Mouse (Mus musculus) MEL (cell line): ENCODE data around the gene Cdc42ep5. TPM values are rescaled to one million over a fixed set of nuclear protein-coding genes. Genes with fewer than 3 reads are reported as not detected.

Source experiments
- DNase-seq: peaks from one replicate; pipeline ENCODE4 v3.0.0; 2011; ENCODE audit warnings: low read depth, low spot score
- H3K27ac ChIP-seq: 2 replicates; pipeline ENCODE4 v1.5.1; 2012; ENCODE audit warnings: low read depth, mild to moderate bottlenecking, control low read depth, low read length, moderate library complexity; ENCODE audit not compliant: control insufficient read depth
- H3K27me3 ChIP-seq, 2 experiments: fragments of 150-350 bp in 1 of 2; sonication (generic) in 1 of 2; 2 replicates each; pipeline ENCODE4 v1.6.1; 2012; ENCODE audit warnings: low read length in 2 of 2, mild to moderate bottlenecking in 2 of 2, improper control_type of control experiment in 1 of 2, moderate library complexity in 1 of 2; ENCODE audit not compliant: insufficient read depth in 2 of 2, control insufficient read depth in 1 of 2
- H3K36me3 ChIP-seq, 2 experiments: 2 replicates each; pipeline ENCODE4 v1.6.1; 2012 to 2014; ENCODE audit warnings: low read length in 2 of 2, improper control_type of control experiment in 1 of 2, inconsistent platforms in 1 of 2, mild to moderate bottlenecking in 1 of 2; ENCODE audit not compliant: insufficient read depth in 2 of 2, control insufficient read depth in 1 of 2
- H3K4me1 ChIP-seq, 2 experiments: fragments of 150-350 bp in 1 of 2; sonication (generic) in 1 of 2; 2 replicates each; pipeline ENCODE4 v1.6.1; 2012; ENCODE audit warnings: low read length in 2 of 2, improper control_type of control experiment in 1 of 2, mild to moderate bottlenecking in 1 of 2; ENCODE audit not compliant: insufficient read depth in 2 of 2, control insufficient read depth in 1 of 2
- H3K4me3 ChIP-seq, 2 experiments: fragments of 150-350 bp in 1 of 2; sonication (generic) in 1 of 2; 2 replicates each; pipeline ENCODE4 v1.5.1; 2012; ENCODE audit warnings: low read depth in 2 of 2, low read length in 2 of 2, mild to moderate bottlenecking in 2 of 2, moderate library complexity in 2 of 2, control low read depth in 1 of 2, improper control_type of control experiment in 1 of 2; ENCODE audit not compliant: control insufficient read depth in 1 of 2, insufficient read depth in 1 of 2
- H3K79me2 ChIP-seq: 2 replicates; pipeline ENCODE4 v1.6.1; 2012; ENCODE audit warnings: mild to moderate bottlenecking, low read length, moderate library complexity; ENCODE audit not compliant: control insufficient read depth, poor library complexity, insufficient read depth
- H3K9ac ChIP-seq: 2 replicates; pipeline ENCODE4 v1.6.1; 2012; ENCODE audit warnings: low read depth, mild to moderate bottlenecking, control low read depth, low read length, moderate library complexity; ENCODE audit not compliant: control insufficient read depth, poor library complexity, severe bottlenecking
- H3K9me3 ChIP-seq: fragments of 150-350 bp; sonication (generic); replicated peaks from 2 replicates; pipeline ENCODE4 v1.6.1; 2012; ENCODE audit warnings: mild to moderate bottlenecking, low read length, improper control_type of control experiment, moderate library complexity; ENCODE audit not compliant: insufficient read depth
- BHLHE40 ChIP-seq: IDR thresholded peaks from 2 replicates; pipeline ENCODE4 v1.6.1; 2012; ENCODE audit warnings: low read depth, mild to moderate bottlenecking, inconsistent platforms, low read length, improper control_type of control experiment, borderline replicate concordance
- CHD2 ChIP-seq: IDR thresholded peaks from 2 replicates; pipeline ENCODE4 v1.6.1; 2011; ENCODE audit warnings: low read length, improper control_type of control experiment
- CTCF ChIP-seq, 3 experiments: IDR thresholded peaks in 2 of 3; conservative IDR thresholded peaks in 1 of 3; 2 replicates each; pipeline ENCODE4 v1.5.1; 2011 to 2012; ENCODE audit warnings: low read length in 3 of 3, low read depth in 2 of 3, mild to moderate bottlenecking in 2 of 3, improper control_type of control experiment in 1 of 3, inconsistent platforms in 1 of 3, mixed read lengths in 1 of 3, moderate library complexity in 1 of 3; ENCODE audit not compliant: control insufficient read depth in 1 of 3, insufficient read depth in 1 of 3, poor library complexity in 1 of 3, severe bottlenecking in 1 of 3
- E2F4 ChIP-seq: IDR thresholded peaks from 2 replicates; pipeline ENCODE4 v1.6.1; 2011; ENCODE audit warnings: low read depth, low read length, improper control_type of control experiment, borderline replicate concordance
- ELF1 ChIP-seq: IDR thresholded peaks from 2 replicates; pipeline ENCODE4 v1.6.1; 2014; ENCODE audit warnings: low read depth, mild to moderate bottlenecking, inconsistent platforms, low read length, improper control_type of control experiment, moderate library complexity
- MAFK ChIP-seq: IDR thresholded peaks from 2 replicates; pipeline ENCODE4 v1.6.1; 2011; ENCODE audit warnings: low read depth, mild to moderate bottlenecking, low read length, improper control_type of control experiment, borderline replicate concordance
- MAX ChIP-seq: IDR thresholded peaks from 2 replicates; pipeline ENCODE4 v1.6.1; 2011; ENCODE audit warnings: low read length, improper control_type of control experiment
- MYB ChIP-seq: IDR thresholded peaks from 2 replicates; pipeline ENCODE4 v1.6.1; 2011; ENCODE audit warnings: mild to moderate bottlenecking, low read depth, low read length, improper control_type of control experiment
- MYC ChIP-seq: IDR thresholded peaks from 2 replicates; pipeline ENCODE4 v1.6.1; 2011; ENCODE audit warnings: low read depth, mild to moderate bottlenecking, low read length, improper control_type of control experiment, moderate library complexity
- NRF1 ChIP-seq: IDR thresholded peaks from 2 replicates; pipeline ENCODE4 v1.6.1; 2014; ENCODE audit warnings: low read depth, mild to moderate bottlenecking, inconsistent platforms, low read length, improper control_type of control experiment, moderate library complexity; ENCODE audit not compliant: poor library complexity, insufficient read depth, severe bottlenecking
- POLR2A ChIP-seq, 2 experiments: IDR thresholded peaks; 2 replicates each; pipeline ENCODE4 v1.6.1; 2011 to 2012; ENCODE audit warnings: low read length in 2 of 2, mild to moderate bottlenecking in 2 of 2, control low read depth in 1 of 2, improper control_type of control experiment in 1 of 2, low read depth in 1 of 2, moderate library complexity in 1 of 2; ENCODE audit not compliant: control insufficient read depth in 1 of 2, insufficient read depth in 1 of 2, poor library complexity in 1 of 2
- POLR2AphosphoS2 ChIP-seq: IDR thresholded peaks from 2 replicates; pipeline ENCODE4 v1.6.1; 2011; ENCODE audit warnings: low read length, improper control_type of control experiment
- POLR2AphosphoS5 ChIP-seq: IDR thresholded peaks from 2 replicates; pipeline ENCODE4 v1.6.1; 2012; ENCODE audit warnings: low read depth, borderline replicate concordance, mild to moderate bottlenecking, inconsistent platforms, low read length, moderate library complexity, mixed read lengths
- TAL1 ChIP-seq: IDR thresholded peaks from 2 replicates; pipeline ENCODE4 v1.6.1; 2012; ENCODE audit warnings: mild to moderate bottlenecking, inconsistent platforms, low read length, moderate library complexity, mixed read lengths
- ZNF384 ChIP-seq: IDR thresholded peaks from 2 replicates; pipeline ENCODE4 v1.6.1; 2012; ENCODE audit warnings: low read depth, mild to moderate bottlenecking, inconsistent platforms, low read length, improper control_type of control experiment
- polyA plus RNA-seq, 2 experiments: library from polyadenylated mRNA; stranded (reverse) in 1 of 2; unstranded in 1 of 2; fragments of >175 nt in 1 of 2; fragments of >200 nt in 1 of 2; gene quantifications; 2 replicates each; pipeline versions ENCODE4 v1.2.1 to v1.2.4; 2012; ENCODE audit warnings: low replicate concordance in 2 of 2, low read depth in 1 of 2; ENCODE audit not compliant: insufficient read length in 2 of 2, insufficient read depth in 1 of 2, missing spikeins in 1 of 2
- total RNA-seq: library from RNA; depleted of rRNA; stranded (reverse); fragments of 300-350 nt; gene quantifications from 2 replicates; pipeline ENCODE4 v1.2.3, GENCODE M21; 2012

Gene Cdc42ep5
- total and polyA plus RNA-seq, 3 experiments = 0.24 TPM; not detected in 2

DNA sequence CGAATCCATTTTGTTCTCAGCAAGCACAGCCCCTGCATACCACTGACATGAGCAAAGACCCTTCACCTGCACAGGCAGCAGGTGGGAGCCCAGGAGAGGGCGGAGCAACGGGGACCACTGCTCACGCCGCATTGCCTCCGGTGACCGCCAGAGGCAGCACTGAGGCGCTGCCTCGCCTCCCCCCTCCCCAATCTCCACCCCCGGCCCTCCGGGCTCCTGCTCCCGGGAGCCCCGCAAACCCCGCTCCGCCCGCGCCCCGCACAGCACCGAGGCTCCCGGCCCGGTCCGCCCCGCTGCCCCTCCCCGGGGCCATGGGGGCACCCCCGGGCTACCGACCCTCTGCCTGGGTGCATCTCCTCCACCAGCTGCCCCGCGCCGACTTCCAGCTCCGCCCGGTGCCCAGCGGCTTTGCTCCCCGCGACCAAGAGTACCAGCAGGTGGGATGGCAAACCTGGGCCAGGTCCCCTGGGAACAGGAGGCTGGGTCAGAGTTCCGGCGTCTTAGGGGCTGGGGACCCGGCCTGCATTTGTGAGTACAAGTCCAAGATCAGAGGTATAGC lies 45.2 kb downstream of the Cdc42ep5 start, which contains the start of gene Ttyh1:
Gene Ttyh1 (plus strand): TSS at position 65 of the 559 bp plus-strand sequence.
- TF ChIP-seq ELF1 = no peak
- TF ChIP-seq CTCF (IDR thresholded peaks at IDR 0.05 in 2 of 3, conservative IDR thresholded peaks at IDR 0.05 in 1 of 3; ENCODE audit: control insufficient read depth in 1 of 3, insufficient read depth in 1 of 3, low read depth in 2 of 3, low read length in 3 of 3, poor library complexity in 1 of 3, severe bottlenecking in 1 of 3) = peak; percentile 22 to 60 (median 44); a peak in 5 of 6 replicates
- TF ChIP-seq POLR2A (IDR thresholded peaks at IDR 0.05; ENCODE audit: control insufficient read depth in 1 of 2, insufficient read depth in 1 of 2, low read depth in 1 of 2, low read length in 2 of 2, poor library complexity in 1 of 2) = 0 out of 4 replicates have a peak, but pooled peaks of 1 of the 2 experiments have one; percentile 28

DNA sequence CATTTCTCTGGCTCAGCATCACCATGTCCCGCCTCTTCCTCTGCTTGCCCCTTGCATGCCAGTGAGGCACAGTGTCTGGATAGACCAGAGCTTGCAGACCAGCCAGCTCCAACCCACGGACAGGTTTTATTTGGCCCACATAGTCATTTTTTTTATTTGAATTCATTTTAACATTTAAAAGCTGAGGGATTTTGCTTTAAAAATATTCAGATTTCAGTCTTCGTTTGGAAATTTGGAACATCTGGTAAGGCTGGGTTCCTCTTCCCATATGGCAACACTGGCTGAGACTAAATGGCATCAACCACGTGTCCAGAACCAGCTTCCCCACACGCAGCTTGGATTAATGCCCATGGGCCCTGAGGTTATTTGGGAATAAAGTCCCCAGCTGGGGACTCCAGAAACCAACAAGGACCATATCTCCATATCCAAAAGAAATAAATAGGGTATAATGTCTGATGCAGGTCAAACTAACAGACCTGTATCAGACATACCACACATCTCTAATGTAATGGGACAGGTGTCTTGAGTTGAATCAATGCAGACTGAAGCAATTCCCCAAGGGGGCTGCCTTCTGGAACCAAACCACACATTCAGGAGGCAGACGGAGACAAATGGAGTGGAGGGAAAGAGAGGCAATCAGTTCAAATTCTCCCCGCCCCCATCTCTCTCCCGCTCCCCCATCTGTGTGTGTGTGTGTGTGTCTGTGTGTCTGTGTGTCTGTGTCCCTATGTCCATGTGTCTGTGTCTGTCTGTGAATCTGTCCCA lies 47.4 kb downstream of the Cdc42ep5 start:
- no peak overlapping the region for H3K9ac ChIP-seq
- H3K4me3 ChIP-seq = no peak overlapping the region
- no peak for DNase-seq
- peaks cover 0 to 1% of the 10 kb centered on the region in 2 experiments; a peak in 2 of 4 replicates for H3K27me3 ChIP-seq
- H3K27ac ChIP-seq = no peak overlapping the region
- H3K79me2 ChIP-seq = no peaks in the 10 kb centered on the region
- H3K36me3 ChIP-seq = no peaks in the 10 kb centered on the region
- TF ChIP-seq TAL1 = no peak
- no peak for TF ChIP-seq MYB
- TF ChIP-seq MYC = no peak
- no peak for TF ChIP-seq MAX
- H3K9me3 ChIP-seq = no peaks in the 10 kb centered on the region
- no peaks in the 10 kb centered on the region for H3K4me1 ChIP-seq

More for the DNA sequence above, 45.2 kb downstream of the Cdc42ep5 start, which contains the start of gene Ttyh1:
- Histone ChIP-seq H3K27me3 (peaks cover 0 to 1% of the 10 kb centered on the region in 2 experiments; a peak in 1 of 4 replicates), H3K4me1 (no peaks in the 10 kb centered on the region), H3K9me3 (no peaks in the 10 kb centered on the region), H3K27ac (no peak within 1 kb of the TSS), H3K4me3 (no peak within 1 kb of the TSS), H3K79me2 (no peaks in the 10 kb centered on the region), H3K36me3 (no peaks in the 10 kb centered on the region), H3K9ac (no peak within 1 kb of the TSS)
- DNase-seq = no peak

GRCm38 (mm10) chr7:4111766-4112165 lies 52.9 kb downstream of the Cdc42ep5 start:
- no peak for DNase-seq
- TF ChIP-seq POLR2AphosphoS5 (no peak), NRF1 (no peak), MAFK (no peak), POLR2AphosphoS2 (no peak), POLR2A (IDR thresholded peaks at IDR 0.05; ENCODE audit: control insufficient read depth in 1 of 2, insufficient read depth in 1 of 2, low read depth in 1 of 2, low read length in 2 of 2, poor library complexity in 1 of 2) (no peak), E2F4 (no peak), BHLHE40 (no peak), ZNF384 (no peak), CHD2 (no peak)
- TF ChIP-seq, all 39 proteins: peak for 0

More at GRCm38 (mm10) chr7:4111766-4112165, 52.9 kb downstream of the Cdc42ep5 start:
- Histone ChIP-seq H3K9ac (no peak overlapping the region), H3K79me2 (no peaks in the 10 kb centered on the region), H3K4me3 (no peak overlapping the region), H3K9me3 (no peaks in the 10 kb centered on the region), H3K36me3 (peaks cover 0 to 9% of the 10 kb centered on the region in 2 experiments; a peak in 2 of 4 replicates), H3K27me3 (no peaks in the 10 kb centered on the region; a peak in 2 of 4 replicates), H3K4me1 (peaks cover 0 to 6% of the 10 kb centered on the region in 2 experiments; a peak in 3 of 4 replicates), H3K27ac (no peak overlapping the region)
